Mouse (Mus musculus): ENCODE results near the gene Ago3.

Ago3 gene

DNA sequence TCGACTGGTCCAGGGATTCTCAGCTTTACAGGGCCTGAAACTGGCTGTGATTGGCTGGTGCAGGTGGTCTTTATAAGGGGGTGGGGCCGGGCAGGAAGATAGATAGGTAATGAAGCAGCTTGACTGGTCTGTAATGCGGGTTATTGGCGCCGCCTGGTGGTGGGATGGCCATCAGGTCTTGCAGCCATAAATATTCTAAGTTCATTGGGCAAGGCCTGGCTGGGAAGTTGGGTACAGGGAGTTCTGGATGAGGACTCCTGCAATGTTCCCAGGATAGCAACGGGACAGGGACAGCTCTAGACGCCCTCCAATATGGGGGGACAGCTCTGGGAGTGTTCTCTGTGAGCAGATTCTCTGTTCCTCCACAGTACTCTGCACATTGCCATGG is 119.4 kb downstream of the Ago3 start:
- DNase-seq (ENCODE audit: low spot score), result peak; percentile 84

DNA sequence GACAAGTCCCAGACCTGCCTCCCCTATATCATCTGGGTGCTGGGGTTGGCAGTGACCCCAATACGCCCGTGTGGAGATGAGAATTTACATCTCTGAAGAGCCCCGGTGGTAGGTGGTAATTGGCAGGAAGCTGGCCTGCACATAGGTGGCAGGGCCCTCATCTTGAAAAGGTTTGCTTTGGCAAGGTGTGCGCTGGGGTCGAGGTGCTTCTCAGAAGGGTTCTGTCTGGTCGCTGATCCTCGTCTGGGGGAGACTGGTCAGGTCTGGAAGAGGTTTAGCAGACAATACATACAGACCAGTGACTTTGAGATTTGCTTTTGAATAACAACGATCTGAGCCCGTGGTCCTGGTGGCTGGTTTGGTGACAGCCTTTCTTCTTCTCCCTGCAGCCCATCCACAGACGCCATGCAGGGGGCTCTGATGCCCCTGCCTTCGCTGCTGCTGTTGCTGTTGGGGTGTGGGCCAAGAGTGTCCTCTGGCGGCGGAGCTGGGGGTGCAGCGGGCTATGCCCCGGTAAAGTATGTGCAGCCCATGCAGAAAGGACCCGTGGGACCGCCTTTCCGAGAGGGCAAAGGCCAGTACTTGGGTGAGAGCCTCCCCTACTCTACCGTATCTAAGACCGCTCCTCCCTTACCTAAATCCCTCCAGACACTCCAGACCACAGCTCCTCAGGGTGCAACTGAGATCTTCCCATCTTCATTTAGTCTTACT is 120.0 kb downstream of the Ago3 start:
- no peak for DNase-seq (ENCODE audit: low spot score)

DNA sequence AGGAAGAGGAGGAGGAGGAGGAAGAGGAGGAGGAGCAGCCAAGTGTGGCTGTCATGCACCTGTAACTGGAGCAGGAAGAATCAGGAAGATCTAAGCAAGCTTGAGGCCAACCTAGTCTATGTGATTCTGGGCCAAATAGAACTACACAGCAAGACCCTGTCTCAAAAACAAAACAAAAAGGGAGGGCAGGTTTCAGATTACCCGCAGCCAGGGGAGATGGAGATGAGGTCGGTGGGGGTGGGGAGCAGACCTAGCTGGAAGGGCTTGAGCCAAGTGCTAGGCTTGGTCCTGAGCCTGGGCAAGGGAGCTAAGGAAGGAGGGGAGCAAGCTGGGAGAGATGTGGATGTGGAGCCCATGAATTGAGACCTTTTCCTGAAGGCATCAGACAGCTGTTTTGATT is 122.5 kb downstream of the Ago3 start:
- DNase-seq (ENCODE audit: low spot score), result no peak

DNA sequence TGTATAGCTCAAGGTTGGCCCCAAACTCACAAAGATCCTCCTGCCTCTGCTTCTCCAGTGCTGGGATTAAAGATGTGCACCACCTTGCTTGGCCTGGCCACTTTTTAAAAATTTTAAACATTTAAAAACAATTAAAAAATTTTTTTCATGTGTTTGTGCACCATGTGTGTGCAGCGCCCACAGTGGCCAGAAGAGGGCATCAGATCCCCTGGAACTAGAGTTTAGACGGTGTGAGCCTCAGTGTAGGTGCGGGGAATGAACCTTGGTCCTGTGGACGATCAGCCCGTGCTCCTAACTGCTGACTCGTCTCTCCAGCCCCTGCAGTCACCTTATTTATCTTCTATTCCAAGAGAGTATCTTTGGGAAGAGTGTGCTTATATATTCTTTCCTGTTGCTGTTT is 123.3 kb downstream of the Ago3 start:
- no peak for DNase-seq (ENCODE audit: low spot score)

DNA sequence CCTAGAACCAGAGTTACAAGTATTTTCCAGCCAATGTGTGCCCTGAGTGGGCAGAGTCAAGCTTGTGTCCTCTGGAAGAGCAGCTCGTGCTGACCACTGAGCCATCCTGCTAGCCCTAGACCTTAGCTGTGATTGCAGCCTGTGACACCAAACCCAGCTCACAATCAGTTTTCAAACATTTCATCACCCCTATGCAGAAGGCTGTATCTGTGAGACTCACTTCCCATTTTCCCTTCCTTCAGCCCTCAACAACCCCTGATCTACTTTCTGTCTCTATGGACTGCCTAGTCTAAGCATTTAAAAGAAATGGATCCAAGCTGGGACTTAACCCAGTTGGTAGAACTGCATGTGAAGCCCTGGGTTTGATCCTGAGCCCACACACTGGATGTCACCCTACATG is 123.9 kb downstream of the Ago3 start:
- DNase-seq (ENCODE audit: low spot score), result no peak

DNA sequence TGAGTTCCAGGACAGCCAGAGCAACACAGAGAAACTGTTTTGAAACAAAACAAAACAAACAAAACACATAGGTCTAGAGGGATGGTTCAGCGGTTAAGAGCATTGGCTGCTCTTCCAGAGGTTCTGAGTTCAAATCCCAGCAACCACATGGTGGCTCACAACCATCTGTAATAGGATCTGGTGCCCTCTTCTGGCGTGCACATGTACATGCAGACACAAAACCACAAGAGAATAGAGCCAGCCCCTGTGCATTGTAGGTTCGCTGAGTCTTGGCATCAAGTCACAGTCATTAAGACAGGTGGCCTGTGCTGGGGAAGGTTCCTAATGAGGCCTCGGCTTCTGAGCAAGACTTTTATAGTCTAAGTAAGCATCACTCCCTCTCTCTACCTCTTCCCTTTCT is 125.5 kb downstream of the Ago3 start:
- no peak for DNase-seq (ENCODE audit: low spot score)

DNA sequence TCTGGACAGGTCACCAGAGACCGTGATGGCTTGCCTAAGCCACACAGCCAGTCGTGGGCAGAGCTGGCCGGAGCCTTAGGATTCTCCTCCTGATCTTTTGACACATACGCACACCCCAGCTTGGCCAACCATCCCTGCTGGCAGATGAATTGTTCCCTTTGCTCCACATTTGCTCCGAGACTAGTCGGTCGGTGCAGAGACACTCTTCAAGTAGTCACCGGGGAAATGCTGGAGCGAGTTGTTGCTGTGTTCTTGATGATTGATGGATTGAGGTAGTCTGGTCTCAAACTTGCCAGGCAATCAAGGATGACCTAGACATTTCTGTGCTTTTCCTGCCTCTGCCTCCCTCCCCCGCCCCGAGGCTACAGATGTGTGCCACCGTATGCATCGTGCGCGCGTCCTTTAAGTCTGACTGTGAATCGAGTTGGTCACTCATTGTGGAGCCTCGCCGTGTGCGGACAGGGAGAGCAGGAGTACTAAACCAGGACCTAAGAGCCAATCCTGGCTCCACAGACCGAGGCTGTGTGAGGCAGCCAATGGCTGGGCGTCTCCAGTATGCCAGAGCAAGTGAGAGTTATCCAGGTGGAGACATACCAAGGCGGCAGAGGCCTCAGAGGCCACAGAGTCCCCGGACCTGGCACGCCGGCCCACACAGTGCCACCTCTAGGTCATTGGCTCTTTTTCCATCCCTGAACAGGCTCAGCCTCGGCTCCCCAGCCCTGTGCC is 127.6 kb downstream of the Ago3 start:
- no peak for DNase-seq (ENCODE audit: low spot score)

DNA sequence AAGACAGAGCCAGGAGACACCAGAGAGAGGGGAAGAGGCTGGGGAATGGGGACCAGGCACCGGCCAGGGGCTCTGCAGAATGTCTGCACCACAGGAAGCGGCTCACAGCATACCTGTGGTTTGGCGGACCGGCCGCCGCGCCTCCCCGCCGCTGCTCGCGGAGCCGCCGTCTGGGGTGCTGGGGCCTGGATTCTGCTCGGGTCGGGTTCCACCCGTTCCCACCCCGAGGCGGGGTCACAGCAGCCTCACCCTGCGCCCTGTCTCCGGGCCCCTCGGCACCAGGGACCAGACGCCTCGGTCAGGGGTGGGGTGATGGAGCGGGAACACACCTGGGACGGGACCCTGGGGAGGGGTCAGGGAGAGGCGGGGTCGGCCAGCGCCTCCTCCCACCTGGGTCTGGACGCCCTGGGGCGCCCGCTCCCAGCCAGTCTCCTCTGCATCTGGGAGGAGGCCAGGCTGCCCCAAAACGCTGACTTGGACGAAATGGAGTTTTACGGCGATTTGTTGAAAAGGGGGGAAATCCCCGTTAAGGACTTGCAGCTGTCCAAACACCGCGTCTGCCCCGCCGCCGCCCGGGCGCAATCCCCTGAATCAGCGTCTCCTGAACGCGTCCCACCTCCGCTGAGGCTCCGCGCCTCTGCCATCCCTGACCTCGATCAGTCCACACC is 128.3 kb downstream of the Ago3 start:
- no peak for DNase-seq (ENCODE audit: low spot score)

DNA sequence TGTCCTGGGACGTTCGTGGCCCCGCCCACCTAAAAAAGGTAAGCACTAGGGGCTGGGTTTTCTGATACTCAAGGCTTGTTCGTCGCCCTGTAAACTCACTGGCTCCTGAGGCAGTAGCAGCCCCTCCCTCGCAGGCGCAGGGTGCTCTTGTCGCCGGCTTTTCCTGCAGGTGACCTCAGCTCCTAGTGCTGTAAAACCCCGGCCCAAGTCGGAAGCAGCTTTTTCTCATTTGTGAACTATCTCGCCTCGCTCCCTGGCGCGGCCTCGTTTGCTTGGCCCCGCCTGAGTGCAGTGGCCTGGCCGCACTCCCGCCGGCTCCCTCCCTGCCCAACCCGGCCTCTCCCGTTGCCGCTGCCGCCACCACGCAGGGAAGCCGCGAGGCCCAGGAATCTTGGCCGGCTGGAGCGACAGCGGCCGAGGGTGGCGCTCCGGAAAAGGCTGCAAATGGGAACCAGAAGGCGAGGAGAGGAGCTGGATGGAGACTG is 132.7 kb downstream of the Ago3 start:
- DNase-seq (ENCODE audit: low spot score), result no peak

DNA sequence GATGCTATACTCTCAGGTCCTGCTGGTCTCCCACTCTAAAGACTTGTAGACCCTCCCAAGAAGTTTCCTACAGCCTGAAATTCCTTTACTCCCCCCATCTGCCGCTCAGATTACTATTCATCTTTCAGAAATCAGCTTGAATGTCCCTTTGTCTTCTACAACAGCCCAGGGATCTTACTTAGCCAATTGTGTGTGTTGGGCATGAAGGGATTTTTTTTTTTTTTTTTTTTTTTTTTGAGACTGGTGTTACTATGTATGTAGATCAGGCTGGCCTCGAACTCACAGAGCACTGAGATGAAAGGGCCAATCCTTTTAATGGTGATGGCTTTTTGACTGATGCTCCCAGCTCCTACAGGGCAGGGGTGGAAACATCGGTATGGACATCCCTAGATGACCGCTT is 133.4 kb downstream of the Ago3 start:
- no peak for DNase-seq (ENCODE audit: low spot score)

DNA sequence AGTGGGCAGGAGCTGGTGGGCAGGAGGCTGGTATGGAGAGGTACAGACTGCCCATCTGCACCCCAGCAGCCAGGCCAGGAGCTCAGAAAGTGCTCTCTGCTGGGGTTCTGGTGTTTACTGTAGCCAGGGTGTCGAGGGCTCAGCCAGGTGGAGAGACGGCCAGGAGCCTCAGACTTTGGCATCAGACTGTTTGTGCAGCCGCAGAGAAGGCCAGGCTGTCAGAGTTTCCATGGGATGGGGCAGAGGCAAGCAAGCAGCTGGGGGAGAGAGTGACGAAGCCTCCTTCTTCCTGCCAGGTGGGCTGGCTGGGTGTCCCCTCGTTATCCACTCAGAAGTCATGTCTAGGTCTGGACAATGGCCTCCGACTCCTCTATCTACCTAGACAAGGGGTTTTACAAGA is 134.2 kb downstream of the Ago3 start:
- no peak for DNase-seq (ENCODE audit: low spot score)

DNA sequence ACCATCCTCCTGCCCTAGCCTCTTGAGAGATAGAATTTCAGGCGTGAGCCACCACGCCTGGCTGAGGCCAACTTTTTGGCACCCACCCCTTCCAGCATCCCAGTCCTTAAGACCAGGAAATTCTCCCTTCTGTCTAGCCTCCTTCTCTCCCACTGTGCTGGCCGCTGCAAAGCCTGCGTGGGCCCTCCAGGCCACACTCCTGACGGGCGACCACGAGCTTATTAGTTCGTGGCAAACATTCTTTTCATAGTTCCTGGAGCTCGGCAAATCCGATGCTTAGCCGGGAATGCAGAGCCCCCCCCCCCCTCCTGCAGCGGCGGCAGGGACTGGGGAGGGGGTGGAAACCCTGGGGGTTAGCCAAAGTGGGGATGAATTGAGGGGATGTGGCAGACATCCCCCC is 138.2 kb downstream of the Ago3 start:
- no peak for DNase-seq (ENCODE audit: low spot score)

DNA sequence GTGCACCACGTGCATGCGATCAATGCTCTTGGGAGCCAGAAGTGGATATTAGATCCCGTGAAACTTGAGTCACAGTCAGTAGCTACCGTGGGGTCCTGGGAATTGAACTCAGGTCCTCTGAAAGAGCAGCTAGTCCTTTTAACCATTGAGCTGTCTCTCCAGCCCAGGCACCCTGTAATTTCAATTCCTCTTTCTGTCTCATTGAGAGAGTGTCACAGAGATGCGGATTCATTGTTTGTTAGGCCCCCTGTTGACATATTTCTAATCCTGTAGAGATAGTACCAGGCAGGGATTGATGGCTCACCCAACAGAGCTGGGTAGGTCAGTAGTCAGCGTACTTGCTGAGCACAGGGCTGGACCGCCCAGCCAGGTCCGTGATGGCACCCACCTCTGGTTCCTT is 139.0 kb downstream of the Ago3 start:
- no peak for DNase-seq (ENCODE audit: low spot score)

DNA sequence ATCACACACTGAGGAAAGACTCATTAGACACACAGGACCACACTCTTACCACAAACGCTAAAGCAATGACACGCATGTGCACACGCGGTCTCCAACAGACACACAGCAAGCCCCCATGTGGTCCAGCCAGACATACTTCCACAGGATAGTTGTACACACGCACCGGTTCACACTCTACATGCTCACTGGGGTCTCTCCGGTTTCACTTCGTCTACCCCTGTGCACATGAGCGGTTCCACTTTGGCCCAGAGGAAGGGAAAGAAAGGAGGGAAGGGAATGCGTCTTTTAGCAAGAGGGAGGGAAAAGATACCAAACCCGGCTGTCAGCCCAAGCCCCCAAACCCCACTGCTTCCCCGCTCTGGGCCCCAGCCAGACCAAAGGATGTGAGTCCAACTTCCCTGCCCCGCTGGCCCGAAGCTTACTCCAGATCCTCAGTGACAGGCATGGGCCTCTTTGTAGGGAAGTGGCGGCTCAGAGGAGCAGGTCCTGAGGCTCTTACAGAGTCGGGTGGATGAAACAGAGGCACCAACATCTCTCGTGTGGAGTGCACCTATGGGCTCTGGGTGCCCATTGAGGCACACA is 141.2 kb downstream of the Ago3 start:
- DNase-seq (ENCODE audit: low spot score), result no peak

DNA sequence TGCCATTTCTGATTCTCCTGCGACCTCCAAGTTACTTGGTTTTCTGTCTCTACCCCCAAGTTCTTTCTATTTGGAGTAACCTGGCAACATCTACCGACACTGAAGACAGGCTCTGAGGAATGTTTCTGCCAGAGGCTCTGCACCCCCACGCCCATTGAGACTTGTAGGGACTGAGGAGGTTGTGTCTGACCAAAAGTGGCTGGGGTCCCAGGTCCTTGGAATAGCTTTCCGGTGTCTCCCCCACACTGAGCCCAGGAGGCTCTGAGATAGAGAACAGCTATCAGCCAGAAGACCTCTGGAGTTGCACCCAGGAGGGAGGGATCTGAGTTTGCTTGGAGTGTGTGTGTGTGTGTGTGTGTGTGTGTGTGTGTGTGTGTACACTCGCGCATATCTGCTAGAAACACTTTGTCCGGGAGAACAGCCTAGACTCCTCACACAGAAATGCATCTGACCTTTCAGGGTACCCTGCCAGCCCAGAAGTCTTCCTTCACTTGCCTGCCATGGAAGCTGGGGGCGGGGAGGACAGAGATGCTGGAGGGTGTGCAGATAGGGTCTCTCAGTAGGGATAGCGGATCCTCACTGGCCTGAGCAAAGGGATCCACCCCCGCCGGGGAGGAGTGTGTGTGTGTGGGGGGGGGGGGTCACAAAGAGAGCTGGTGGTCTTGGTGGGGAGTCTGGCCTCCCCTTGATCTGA is 141.9 kb downstream of the Ago3 start:
- DNase-seq (ENCODE audit: low spot score), result no peak

DNA sequence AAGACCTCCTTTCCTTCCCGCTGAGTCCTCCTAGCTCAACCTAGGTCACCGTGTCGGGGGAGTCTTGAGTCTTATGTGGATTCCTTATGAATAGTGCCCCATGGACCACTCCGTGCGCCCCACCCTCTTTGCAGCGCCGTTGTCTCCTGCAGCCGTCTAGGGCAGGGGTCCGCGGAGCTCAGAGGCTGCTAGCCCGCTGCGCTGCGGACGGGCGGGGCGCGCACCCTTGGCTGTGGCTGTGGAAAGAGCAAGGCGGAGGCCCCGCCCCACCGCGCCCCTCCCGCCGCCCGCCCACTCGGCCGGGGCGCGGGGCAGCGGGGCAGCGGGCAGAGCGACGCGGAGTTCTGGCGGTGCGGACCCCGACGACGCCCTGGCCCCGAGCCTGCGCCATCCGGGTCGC is 142.9 kb downstream of the Ago3 start, which contains the start of gene Col8a2:
Gene Col8a2, plus strand, starts transcription at position 302 of the 400 bp plus-strand sequence.
- no peak for DNase-seq (ENCODE audit: low spot score)

DNA sequence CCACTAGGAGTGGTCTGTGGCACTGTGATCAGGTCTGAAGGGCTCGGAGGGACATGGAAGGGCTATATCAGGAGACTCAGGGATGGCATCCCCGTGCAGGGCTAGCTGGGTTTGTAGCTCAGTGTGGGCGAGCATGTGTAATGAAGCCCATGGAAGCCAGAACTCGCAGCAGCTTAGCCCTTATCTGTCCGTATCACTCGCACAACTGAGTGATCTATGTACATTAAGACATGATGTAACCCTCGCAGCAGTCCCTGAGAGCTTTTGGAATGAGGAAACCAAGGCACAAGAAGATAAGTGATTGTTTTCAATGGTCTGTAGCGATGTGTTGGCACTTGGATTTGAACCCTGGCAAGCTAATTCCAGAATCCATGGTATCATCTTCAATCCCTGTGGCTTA is 145.8 kb downstream of the Ago3 start:
- no peak for DNase-seq (ENCODE audit: low spot score)

DNA sequence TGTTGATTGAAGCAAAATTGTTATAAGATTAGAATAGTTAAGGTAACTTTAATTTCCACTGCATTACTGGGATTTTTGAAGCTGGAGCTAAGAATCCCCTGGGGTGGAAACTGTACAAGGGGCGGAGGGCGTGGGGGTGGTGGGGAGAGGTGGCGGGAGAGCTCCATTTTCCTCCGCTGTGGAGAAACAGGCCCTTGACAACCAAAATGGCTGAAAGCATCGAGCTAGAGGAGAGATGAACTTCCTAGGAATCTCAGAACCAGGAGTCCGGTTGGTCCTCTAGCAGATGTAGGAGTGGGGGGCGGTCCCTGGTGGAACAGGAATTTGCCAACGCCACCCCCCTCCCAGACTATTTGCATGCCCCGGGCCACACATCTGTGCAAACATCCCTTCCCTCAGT is 147.7 kb downstream of the Ago3 start:
- no peak for DNase-seq (ENCODE audit: low spot score)
